Mouse (Mus musculus): ENCODE data around the gene Pgam1. TPM values are rescaled to one million over a fixed set of nuclear protein-coding genes. Genes with fewer than 3 reads are reported as not detected.

Gene Pgam1
- polyA plus RNA-seq, 1 experiment from 2014 or later: 656 TPM

DNA sequence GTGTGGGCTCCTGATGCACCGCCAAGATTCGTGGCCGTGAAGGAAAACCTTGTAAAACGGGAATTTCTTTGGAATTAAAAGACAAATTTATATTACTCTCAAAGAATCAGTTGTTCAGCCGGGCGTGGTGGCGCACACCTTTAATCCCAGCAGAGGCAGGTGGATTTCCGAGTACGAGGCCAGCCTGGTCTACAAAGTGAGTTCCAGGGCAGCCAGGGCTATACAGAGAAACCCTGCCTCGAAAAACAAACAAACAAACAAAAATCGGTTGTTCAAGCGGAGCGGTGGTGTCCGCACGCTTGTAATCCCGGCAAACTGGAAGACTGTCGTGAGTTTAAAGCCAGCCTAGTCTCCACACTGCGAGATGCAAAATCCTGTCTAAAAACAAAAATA lies 15.4 kb upstream of the Pgam1 start:
- peak; percentile 21; the same call in 1 of the 2 replicates for ATAC-seq (ENCODE audit: insufficient number of reproducible peaks, insufficient read depth, low FRiP score, low TSS enrichment, low read depth)
- Histone ChIP-seq H3K27ac (no peak overlapping the region), H3K9ac (replicated peaks) (no peak overlapping the region), H3K9me3 (no peaks in the 10 kb centered on the region), H3K27me3 (no peaks in the 10 kb centered on the region), H3K4me1 (replicated peaks) (peaks cover 9% of the 10 kb centered on the region), H3K36me3 (peaks cover 2% of the 10 kb centered on the region; the same call in 1 of the 2 replicates), H3K4me3 (replicated peaks) (peak overlapping the region; percentile 77), H3K4me2 (peak overlapping the region; percentile 92)
- WGBS: 23% methylated on average over 18 of the region's 18 CpGs

- 46% methylated on average over 4 of the region's 4 CpGs for WGBS
- Histone ChIP-seq H3K4me2 (no peak overlapping the region), H3K9ac (replicated peaks) (no peak overlapping the region), H3K9me3 (no peaks in the 10 kb centered on the region), H3K36me3 (no peaks in the 10 kb centered on the region), H3K4me3 (replicated peaks) (no peak overlapping the region), H3K4me1 (replicated peaks) (peaks cover 9% of the 10 kb centered on the region), H3K27ac (no peak overlapping the region), H3K27me3 (no peaks in the 10 kb centered on the region)
- no peak for ATAC-seq (ENCODE audit: insufficient number of reproducible peaks, insufficient read depth, low FRiP score, low TSS enrichment, low read depth)
These were observed 12.9 kb upstream of the Pgam1 start for GRCm38 (mm10) chr19:41898860-41899259.

GRCm38 (mm10) chr19:41900495-41901090 lies 11.1 kb upstream of the Pgam1 start:
- no peaks in the 10 kb centered on the region for H3K36me3 ChIP-seq
- no peaks in the 10 kb centered on the region for H3K9me3 ChIP-seq
- no peak overlapping the region for H3K27ac ChIP-seq
- peaks cover 2% of the 10 kb centered on the region; the same call in 1 of the 2 replicates for H3K4me1 ChIP-seq (replicated peaks)
- 84% methylated on average over 8 of the region's 8 CpGs for WGBS
- H3K4me3 ChIP-seq (replicated peaks): no peak overlapping the region
- no peak overlapping the region for H3K4me2 ChIP-seq
- no peaks in the 10 kb centered on the region for H3K27me3 ChIP-seq
- ATAC-seq (ENCODE audit: insufficient number of reproducible peaks, insufficient read depth, low FRiP score, low TSS enrichment, low read depth): no peak
- no peak overlapping the region for H3K9ac ChIP-seq (replicated peaks)

GRCm38 (mm10) chr19:41901696-41902095 lies 10.0 kb upstream of the Pgam1 start:
- Histone ChIP-seq H3K27me3 (no peaks in the 10 kb centered on the region), H3K4me1 (replicated peaks) (no peaks in the 10 kb centered on the region), H3K9me3 (no peaks in the 10 kb centered on the region), H3K27ac (no peak overlapping the region), H3K4me3 (replicated peaks) (no peak overlapping the region), H3K4me2 (no peak overlapping the region), H3K36me3 (no peaks in the 10 kb centered on the region), H3K9ac (replicated peaks) (no peak overlapping the region)
- ATAC-seq (ENCODE audit: insufficient number of reproducible peaks, insufficient read depth, low FRiP score, low TSS enrichment, low read depth): no peak
- 37% methylated on average over 2 of the region's 2 CpGs for WGBS

GRCm38 (mm10) chr19:41902848-41903593 lies 8.7 kb upstream of the Pgam1 start:
- H3K9ac ChIP-seq (replicated peaks): no peak overlapping the region
- ATAC-seq (ENCODE audit: insufficient number of reproducible peaks, insufficient read depth, low FRiP score, low TSS enrichment, low read depth): no peak
- WGBS: 89% methylated on average over 10 of the region's 10 CpGs
- H3K4me3 ChIP-seq (replicated peaks): no peak overlapping the region
- no peaks in the 10 kb centered on the region for H3K27me3 ChIP-seq
- no peak overlapping the region for H3K4me2 ChIP-seq
- no peaks in the 10 kb centered on the region for H3K9me3 ChIP-seq
- H3K27ac ChIP-seq: no peak overlapping the region
- H3K36me3 ChIP-seq: no peaks in the 10 kb centered on the region
- H3K4me1 ChIP-seq (replicated peaks): no peaks in the 10 kb centered on the region

DNA sequence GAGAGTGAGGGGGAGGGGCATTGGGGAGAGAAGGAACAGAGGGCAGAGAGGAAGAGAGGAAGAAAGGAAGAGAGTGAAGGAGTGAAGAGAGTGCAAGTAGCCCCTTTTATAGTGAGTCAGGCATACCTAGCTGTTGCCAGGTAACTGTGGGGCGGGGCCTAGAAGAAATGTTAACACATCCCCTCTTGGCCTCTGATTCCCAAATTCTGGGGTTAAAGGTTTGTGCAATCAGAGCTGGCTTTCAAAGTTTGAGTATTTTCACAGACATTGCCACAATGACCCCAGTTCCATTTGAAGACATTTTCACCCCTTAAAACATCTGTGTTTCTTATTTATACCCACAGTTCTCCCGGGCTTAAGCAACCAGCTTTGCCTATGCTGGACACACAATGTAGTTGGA lies 6.5 kb upstream of the Pgam1 start:
- ATAC-seq (ENCODE audit: insufficient number of reproducible peaks, insufficient read depth, low FRiP score, low TSS enrichment, low read depth): no peak
- Histone ChIP-seq H3K4me3 (replicated peaks) (no peak overlapping the region), H3K9me3 (no peaks in the 10 kb centered on the region), H3K27ac (no peak overlapping the region), H3K4me1 (replicated peaks) (no peaks in the 10 kb centered on the region), H3K4me2 (no peak overlapping the region), H3K27me3 (no peaks in the 10 kb centered on the region), H3K36me3 (no peaks in the 10 kb centered on the region), H3K9ac (replicated peaks) (no peak overlapping the region)
- WGBS: 90% methylated on average over 2 of the region's 2 CpGs

DNA sequence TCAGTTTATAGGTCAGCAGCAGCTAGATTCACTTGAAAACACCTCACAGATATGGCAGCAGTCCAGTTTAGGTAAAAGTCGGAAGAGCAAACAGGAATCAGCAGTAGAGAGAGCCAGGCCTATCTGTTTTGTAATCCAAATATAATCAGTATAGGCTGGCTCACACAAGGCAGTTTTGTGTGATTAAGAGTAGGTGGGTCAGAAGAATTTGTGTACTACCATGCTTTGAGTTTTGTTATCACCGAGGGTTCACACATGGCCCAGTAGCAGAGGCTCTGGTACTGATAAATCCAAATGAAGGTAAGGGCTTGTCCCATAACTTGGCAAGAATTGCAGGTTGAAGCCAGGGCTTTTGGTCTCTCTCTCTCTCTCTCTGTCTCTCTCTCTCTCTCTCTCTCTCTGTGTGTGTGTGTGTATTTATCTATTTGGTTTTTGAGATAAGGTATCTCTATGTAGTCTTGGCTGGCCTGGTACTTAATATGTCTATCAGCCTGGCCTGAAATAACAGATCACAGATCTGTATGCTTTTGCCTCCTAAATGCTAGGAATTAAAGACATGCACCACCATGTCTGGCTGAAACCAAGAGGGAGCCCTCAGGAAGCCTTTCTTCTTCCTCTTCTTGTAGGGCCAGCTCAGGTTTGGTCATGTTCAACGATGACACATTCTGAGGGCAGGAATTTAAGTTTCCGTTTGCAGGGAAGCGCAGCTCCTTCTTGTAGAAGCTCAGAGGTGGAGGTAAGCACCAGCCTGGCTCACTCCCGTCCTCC lies 5.2 kb upstream of the Pgam1 start:
- H3K9me3 ChIP-seq: no peaks in the 10 kb centered on the region
- no peak overlapping the region for H3K4me3 ChIP-seq (replicated peaks)
- no peaks in the 10 kb centered on the region for H3K27me3 ChIP-seq
- ATAC-seq (ENCODE audit: insufficient number of reproducible peaks, insufficient read depth, low FRiP score, low TSS enrichment, low read depth): no peak
- H3K36me3 ChIP-seq: no peaks in the 10 kb centered on the region
- H3K27ac ChIP-seq: no peak overlapping the region
- H3K9ac ChIP-seq (replicated peaks): no peak overlapping the region
- H3K4me1 ChIP-seq (replicated peaks): no peaks in the 10 kb centered on the region
- H3K4me2 ChIP-seq: no peak overlapping the region
- 56% methylated on average over 6 of the region's 6 CpGs for WGBS

- no peaks in the 10 kb centered on the region for H3K4me1 ChIP-seq (replicated peaks)
- H3K36me3 ChIP-seq: no peaks in the 10 kb centered on the region
- no peak for ATAC-seq (ENCODE audit: insufficient number of reproducible peaks, insufficient read depth, low FRiP score, low TSS enrichment, low read depth)
These were observed 4.5 kb upstream of the Pgam1 start for GRCm38 (mm10) chr19:41907079-41907760.

GRCm38 (mm10) chr19:41908736-41909135 lies 3.0 kb upstream of the Pgam1 start:
- H3K9me3 ChIP-seq: no peaks in the 10 kb centered on the region
- H3K27me3 ChIP-seq: no peaks in the 10 kb centered on the region
- ATAC-seq (ENCODE audit: insufficient number of reproducible peaks, insufficient read depth, low FRiP score, low TSS enrichment, low read depth): no peak
- no peak overlapping the region for H3K9ac ChIP-seq (replicated peaks)
- no peak overlapping the region for H3K4me2 ChIP-seq
- no peak overlapping the region for H3K27ac ChIP-seq
- 91% methylated on average over 3 of the region's 3 CpGs for WGBS
- no peaks in the 10 kb centered on the region for H3K36me3 ChIP-seq
- H3K4me1 ChIP-seq (replicated peaks): peaks cover 10% of the 10 kb centered on the region
- no peak overlapping the region for H3K4me3 ChIP-seq (replicated peaks)

More at GRCm38 (mm10) chr19:41907079-41907760, 4.5 kb upstream of the Pgam1 start:
- no peak overlapping the region for H3K4me3 ChIP-seq (replicated peaks)
- no peak overlapping the region for H3K9ac ChIP-seq (replicated peaks)
- H3K4me2 ChIP-seq: no peak overlapping the region
- H3K9me3 ChIP-seq: no peaks in the 10 kb centered on the region
- H3K27me3 ChIP-seq: no peaks in the 10 kb centered on the region
- H3K27ac ChIP-seq: no peak overlapping the region
- 63% methylated on average over 8 of the region's 8 CpGs for WGBS

DNA sequence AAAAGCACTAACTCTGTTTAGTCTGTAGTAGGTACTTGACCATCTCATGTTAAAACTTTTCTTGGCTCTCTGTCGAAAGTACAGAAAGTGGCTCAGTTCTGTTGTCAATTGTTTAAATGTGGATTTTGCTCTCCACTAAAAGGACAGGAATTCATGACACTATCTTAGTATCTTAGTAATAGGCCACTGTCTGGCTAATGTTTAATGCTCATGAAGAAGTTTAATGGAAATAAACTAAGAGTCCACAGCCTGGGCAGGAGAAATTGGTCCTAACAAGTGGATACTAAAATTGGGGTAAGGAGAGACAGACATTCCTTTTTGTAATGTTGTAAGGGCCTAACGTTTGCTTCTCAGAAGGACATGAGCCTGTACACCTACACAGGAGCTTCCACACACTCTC lies 1.3 kb upstream of the Pgam1 start:
- Histone ChIP-seq H3K27ac (no peak overlapping the region), H3K4me3 (replicated peaks) (no peak overlapping the region), H3K4me1 (replicated peaks) (peaks cover 19% of the 10 kb centered on the region), H3K9me3 (no peaks in the 10 kb centered on the region), H3K4me2 (no peak overlapping the region), H3K9ac (replicated peaks) (no peak overlapping the region), H3K36me3 (peaks cover 6% of the 10 kb centered on the region; the same call in 1 of the 2 replicates), H3K27me3 (no peaks in the 10 kb centered on the region)
- no peak for ATAC-seq (ENCODE audit: insufficient number of reproducible peaks, insufficient read depth, low FRiP score, low TSS enrichment, low read depth)
- 90% methylated on average over 2 of the region's 2 CpGs for WGBS

Measured in limb, embryonic 12.5 days (tissue).